Mouse (Mus musculus) gonadal fat pad, adult 2 months (tissue): ENCODE measurements around the gene Id1. TPM values are rescaled to one million over a fixed set of nuclear protein-coding genes. Genes with fewer than 3 reads are reported as not detected.

Experiments
- DNase-seq: peaks from one replicate; pipeline ENCODE4 v3.0.0-alpha.2; 2012; ENCODE audit warnings: low read depth
- polyA plus RNA-seq: library from polyadenylated mRNA; depleted of rRNA; stranded (reverse); fragments of >200 nt; gene quantifications from 2 replicates; pipeline ENCODE4 v1.2.3, GENCODE M21; 2012

The Id1 gene
- polyA plus RNA-seq, 1 experiment, result 137 TPM

DNA sequence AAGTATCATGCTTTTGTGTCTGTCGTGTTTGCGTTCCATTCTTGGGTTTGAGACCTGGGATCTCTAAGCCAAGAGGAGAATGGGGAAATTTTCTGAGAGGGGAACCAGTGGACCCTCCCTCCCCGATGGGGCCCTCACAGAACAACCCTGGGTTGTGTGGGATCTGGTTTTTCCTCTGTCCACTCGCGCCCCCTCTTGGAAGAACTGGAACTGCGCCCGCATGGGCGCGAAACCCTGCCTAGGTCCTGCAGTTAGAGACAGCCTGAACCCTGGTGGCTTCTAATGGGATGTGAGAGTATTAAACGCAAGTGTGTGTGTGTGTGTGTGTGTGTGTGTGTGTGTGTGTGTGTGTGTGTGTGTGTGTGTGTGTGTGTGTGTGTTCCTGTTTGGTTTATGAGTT is 6.4 kb downstream of the Id1 start:
- DNase-seq, result no peak

DNA sequence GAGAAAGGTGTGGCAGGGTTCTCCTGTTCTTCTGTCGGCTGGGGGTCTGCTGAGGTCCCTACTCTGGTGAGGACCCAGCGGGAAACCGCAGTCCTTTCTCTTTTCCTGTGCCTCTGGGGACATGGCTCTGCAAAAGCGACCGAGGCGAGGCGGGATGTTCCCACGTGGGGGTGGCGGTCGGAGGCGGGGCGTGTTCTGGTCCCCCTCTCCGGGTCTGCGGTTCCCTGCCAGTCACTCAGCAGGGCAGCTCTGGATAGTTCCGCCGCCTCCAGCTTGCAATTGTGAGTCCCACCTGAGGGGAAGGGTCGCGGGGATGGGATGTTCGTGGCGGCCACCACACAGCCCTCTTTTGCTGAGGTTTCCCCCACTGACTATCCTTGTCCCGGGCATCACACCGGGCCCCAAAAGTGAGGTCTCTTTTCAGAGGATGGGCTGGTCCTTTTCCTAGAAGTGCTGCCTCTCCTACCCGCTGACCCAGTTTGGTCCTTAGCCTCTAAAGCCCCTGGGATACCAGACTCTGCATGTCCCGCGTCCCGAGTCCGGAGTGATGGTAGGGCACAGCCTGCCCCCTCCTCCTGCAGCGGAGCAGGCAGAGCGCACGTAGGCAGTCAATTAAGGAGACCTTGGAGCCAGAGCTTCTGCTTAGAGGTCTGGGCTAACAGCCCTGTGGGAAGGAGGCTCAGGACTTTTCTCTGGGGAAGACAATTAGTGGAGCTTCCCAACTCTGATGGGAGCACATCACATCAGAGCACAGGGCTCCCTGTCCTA is 18.1 kb downstream of the Id1 start, which contains the start of gene Cox4i2:
Gene Cox4i2 (plus strand): TSS at position 230 of the 768 bp plus-strand sequence.
- DNase-seq, result no peak

DNA sequence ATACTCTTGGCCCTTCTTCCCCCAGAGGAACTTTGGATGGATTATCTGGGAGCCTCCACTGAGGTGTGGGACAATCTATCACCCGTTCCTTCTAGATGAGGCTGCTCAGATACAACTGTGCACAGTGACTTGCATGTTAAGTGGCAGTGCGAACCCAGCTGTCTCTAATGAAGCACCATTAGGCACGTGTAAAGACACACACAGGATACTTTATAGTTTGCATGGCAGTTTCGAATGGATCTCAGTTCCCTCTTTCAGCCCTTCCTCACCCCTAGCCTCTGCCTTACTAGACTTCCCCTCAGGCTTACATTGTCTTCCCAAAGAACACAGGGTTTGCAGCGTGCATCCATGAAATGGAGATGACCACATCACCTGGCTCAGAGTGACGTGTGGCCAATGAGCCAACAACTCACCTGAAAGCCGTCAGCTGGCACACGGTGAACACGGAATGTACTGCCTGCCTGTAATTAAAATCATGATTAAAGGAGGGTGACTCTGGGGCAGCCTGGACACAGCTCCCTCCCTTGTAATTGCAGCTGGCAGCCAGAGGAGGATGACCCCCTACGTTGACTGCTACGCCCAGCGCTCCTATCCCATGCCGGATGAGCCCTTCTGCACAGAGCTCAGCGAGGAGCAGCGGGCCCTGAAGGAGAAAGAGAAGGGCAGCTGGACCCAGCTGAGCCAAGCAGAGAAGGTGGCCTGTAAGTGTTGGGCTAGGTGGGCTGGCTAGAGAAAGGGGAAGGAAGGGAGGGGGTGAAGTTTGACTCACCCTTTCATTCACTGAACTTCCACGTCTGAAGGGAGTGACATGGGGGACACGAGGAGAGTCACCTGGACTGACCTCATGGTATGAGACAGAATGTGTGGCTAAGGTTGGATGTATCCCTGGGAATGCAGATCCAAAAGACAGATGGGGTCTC is 20.7 kb downstream of the Id1 start:
- no peak for DNase-seq

DNA sequence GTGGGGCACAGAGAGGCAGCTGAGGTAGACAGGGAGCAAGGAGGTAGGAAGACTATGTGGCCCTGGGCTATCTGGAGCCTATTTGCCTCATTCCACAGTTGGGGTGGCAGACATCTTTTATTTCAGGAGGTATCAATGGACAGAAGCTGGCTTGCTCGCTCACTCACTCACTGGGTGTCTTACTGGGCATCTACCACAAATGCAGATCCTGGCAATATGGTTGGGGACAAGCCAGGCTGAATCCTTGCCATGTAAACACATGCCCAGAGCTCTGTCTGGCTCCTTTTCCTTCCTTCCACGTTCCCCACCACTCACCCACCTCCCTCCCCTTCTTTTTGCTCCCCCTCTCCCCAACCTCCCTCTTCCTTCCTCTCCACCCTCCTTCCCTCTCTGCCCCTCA is 21.4 kb downstream of the Id1 start:
- DNase-seq, result no peak

DNA sequence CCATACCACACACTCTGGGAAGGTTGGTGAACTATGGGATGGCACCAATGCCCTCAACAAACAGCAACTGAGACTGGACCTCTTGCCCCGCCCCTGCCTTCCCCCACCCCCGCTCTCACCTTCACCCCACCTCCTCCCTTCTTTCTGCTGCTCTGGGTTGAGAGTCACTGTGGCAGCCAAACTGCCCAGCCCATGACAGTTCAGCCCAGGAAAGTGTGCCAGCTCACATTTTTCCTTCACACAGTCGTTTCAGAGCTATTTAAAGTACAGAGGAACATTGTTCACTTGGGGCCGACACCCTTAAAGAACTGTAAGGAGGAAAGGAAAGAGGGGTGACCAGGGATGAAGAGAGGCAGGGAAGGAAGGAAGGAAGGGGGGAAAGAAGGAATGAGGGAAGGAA is 22.3 kb downstream of the Id1 start:
- no peak for DNase-seq

DNA sequence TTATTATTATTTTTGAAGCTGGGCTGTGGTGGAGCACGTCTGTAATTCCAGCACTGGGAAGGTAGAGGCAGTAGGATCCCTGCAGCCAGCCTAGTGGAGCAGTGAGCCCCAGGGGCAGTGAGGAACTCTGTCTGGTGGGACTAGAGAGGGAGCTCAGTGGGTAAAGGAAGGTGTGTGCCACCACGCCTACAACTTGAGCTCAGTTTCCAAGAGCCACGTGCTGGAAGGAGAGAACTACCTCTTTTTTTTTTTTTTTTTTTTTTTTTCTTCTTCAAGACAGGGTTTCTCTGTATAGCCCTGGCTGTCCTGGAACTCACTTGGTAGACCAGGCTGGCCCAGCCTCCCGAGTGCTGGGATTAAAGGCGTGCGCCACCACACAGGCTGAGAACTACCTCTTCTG is 27.3 kb downstream of the Id1 start:
- DNase-seq, result no peak

DNA sequence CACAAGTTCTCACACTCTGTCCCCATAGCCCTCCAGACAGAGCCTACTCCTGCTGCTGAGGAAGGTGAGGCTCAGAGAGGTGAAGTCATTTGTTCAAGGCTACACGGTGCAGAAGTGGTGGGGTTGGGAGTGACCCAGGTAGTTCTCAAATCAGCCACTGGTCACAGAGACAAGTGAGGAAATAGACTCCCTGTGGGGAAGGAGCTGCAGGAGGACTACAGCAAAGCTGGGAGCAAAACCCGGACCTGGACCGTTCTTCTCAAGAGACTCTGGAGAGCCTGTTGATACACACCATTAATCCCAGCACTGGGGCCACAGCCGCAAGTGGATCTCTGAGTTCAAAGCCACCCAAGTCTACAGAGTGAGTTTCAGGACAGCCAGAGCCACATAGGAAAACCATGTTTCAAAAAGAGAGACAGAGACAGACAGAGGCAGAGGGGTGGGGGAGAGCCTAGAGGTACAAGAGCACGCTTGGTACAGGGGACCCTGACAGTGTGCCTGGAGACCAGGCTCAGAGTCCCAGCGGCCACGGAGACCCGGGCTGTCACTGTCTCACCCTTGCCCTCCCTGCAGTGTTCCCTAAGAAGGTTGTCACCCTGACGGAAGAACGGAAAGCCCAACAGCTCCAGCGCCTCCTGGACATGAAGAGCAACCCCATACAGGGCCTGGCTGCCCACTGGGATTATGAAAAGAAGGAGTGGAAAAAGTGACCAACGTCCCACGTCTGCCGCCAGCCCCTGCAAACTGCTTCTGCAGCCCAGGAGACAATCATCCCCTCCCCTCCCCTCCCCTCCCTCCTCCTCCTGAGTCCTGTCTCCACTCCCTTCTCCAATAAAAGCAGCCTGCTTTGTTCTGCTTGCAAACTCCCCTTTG is 28.4 kb downstream of the Id1 start:
- no peak for DNase-seq

DNA sequence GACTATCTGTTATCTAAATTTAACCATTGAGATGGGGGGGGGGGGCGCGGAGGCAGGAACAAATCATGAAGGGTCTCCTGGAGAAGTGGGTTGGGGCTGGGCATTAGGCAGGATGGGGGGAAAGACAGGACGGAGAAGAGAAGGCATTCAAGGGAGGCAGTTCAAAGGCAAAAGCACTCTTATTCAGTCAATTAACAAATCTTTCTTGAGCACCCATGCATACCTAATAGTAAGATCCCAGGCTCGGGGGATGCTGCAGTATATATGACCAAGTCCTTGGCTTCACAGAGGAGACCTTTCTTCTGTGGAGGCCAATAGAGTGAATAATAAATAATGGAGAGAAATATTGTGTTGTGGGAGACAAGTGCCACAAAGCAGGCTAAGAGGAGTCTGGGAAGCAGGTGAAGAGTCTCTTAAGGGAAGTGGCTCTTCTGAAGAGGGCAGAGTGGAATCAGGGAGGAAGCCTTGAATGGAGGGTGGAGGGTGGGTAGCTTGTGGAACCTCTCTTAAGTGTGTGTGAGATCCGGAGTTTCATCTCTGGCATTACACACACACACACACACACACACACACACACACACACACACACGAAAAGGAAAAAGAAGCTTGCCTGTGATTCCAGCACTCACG is 29.1 kb downstream of the Id1 start:
- DNase-seq, result no peak

DNA sequence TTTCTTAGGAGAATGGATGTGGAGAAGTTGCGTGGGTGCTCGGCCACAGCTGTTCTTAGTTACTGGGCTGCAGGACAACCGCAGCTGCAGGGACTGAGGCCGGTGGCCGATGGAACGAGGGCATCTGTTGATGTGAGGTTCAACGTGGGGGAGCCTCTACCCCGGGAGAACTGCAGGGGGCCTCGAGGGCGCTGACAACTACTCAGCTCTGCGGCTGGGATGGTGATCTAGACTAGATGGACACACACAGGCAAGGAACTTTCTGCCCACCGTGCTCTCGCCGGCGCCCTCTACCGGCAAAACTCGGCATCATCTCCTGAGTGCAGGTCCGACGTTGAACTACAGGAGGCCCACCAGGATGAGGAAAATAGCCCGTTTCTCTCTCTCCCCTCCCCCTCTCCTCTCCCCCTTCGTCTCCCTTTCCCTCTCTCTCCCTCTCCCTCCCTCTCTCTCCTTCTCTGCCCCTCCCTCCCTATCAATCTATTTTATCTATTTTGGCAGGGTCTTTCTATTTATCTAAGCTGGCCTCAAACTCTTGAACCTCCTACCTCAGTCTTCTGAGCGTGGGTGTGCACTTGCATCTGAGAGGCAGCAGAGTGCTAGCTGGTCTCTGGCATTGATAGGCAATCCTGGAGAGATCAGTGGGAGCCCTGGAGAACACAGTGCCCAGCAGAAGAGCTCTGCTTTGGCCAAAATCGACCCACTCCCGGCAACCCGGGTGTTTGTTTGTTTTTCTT is 30.5 kb downstream of the Id1 start:
- DNase-seq, result no peak

DNA sequence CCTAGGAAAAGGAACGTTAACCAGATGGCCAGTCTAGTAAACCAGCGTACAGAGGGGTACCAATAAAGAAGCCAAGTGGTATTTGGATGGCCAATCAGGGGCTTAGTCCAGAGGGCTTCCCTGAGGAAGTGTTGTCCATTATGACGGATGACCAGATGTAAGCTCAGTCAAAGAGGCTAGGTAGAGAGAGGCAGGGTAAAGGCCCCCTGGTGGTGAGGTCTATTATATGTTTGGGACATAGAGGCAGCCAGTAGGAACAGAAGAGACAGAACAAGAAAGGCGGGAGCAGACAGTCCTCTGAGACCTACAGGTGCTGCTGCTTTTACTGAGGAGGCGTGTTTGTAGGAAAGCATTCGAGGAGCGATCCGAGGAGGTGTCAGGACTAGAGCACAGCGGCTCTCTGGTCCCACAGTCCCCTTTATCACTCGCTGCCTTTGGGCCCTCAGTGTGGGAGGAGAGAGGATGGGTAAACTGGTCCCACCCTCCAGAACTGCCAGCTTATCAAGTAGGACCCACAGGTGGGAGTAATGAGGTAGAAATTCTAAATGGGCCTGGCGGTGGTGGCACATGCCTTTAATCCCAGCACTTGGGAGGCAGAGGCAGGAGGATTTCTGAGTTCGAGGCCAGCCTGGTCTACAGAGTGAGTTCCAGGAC is 31.7 kb downstream of the Id1 start:
- no peak for DNase-seq

DNA sequence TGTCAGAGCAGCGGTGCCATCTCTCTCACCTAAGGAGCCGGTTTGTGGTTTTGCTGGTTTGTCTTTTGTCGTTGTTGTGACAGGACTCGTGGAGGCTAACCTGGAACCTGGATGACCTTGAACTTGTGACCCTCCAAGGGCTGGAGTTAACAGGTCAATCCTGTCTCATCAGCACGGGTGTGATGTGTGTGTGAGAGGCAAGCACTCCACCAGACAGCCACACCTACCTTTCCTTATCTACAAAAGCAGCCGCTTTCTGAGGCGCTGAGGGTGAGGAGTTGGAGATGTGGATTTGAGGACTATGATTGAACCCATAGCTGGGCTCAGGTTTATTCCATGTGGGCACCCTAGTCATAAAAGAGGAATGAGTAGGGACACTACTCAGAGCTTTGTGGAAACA is 33.6 kb downstream of the Id1 start:
- DNase-seq, result no peak

DNA sequence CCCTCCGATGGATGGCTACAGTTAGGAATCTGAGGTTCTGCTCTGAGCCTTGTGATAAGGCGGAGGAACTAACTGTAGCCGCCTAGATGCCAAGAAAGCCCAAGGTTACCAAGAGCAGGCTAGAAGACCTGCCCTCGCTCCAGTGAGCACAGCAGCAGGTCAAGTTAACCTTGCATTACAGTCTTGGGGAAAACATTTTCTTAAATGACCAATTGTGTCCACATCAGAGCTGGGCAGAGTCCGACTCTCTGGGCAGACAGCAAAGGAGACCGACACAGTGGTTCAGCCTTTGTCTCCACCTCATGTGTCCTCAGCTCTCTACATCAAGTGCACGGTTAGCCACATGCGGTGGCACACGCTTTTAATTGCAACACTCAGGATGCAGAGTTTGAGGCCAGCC is 35.5 kb downstream of the Id1 start:
- no peak for DNase-seq

DNA sequence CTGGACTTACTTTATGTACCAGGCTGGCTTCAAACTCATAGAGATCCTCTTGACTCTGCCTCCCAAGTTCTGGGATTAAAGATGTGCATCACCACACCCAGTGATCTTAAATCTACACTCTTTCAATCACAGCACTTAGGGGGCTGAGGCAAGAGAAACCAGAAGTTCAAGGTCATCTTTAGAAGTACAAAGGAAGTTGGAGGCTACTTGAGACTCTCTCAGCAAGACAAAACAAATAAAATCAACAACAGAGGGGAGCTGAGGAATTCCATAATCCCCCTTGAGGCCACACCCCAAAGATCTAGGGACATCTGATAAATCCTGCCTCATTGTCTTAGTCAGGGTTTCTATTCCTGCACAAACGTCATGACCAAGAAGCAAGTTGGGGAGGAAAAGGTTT is 36.2 kb downstream of the Id1 start:
- DNase-seq, result no peak

DNA sequence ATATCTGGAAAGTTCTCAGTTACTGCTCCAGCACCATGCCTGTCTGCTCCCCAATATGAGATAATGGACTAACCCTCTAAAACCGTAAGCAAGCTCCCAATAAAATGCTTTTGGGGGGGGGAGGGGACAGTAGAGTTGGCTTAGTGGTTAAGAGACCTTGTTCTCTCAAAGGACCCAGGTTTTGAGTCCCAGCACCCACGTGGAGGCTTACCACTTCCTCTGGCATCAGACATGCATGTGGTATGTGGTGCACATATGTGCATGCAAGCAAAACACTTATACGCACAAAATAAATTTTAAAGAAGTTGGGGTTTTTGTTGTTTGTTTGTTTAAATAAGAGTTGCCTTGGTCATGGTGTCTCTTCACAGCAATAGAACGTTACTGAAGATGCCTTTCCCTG is 39.3 kb downstream of the Id1 start:
- DNase-seq, result no peak

DNA sequence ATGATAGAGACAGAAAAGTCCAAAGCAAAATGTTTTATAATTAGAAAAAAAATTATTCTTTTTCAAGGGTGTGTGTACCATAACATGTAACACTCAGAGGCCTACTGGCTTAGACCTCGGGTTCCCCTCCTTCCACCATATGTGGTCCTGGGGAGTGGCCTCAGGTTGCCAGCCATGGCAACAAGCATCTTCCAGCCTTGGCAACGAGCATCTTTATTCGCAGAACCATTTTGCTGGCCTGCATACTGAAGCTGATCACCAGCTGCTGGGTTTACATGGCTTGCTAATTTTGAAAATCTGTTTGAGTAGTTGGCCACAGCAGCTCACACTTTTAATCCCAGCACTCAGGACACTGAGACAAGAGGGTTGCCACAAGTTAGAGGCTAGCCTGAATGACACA is 40.0 kb downstream of the Id1 start:
- DNase-seq, result no peak

DNA sequence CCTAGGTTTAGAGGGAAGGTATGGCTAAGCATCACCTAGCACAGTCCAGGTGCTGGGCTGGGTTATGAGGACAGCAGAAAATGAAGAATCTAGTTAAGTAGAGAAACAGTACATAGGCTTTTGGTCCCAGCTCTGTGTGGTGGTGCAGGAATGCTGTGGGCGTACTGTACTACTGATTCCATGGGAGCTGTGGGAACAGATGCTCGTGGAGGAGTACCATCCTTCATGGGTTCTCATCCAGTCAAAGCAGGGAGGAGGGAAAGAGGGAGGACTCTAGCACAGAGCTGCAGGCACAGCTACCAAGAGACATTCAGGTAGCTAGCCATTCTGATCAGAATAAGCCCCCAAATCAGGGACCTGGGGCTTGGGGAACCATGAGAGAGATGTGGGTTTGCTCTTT is 40.4 kb downstream of the Id1 start:
- no peak for DNase-seq

DNA sequence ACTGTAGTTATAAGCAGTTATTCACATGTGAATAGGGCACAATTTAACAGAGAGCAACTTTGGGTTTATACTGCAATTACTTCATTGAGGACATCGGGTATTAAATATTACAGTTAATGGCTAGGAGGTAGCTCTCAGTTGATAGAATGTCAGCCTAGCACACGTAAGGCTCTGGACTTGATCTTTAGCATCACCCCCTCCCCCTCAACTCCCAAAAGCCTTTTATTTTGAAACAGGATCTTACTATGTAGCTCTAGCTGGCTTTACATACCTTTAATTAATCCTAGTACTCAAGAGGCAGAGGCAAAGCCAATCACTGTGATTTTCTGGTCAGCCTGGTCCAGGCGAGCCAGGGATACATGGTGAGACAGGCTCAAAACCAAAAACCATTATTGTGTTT is 41.0 kb downstream of the Id1 start:
- no peak for DNase-seq

DNA sequence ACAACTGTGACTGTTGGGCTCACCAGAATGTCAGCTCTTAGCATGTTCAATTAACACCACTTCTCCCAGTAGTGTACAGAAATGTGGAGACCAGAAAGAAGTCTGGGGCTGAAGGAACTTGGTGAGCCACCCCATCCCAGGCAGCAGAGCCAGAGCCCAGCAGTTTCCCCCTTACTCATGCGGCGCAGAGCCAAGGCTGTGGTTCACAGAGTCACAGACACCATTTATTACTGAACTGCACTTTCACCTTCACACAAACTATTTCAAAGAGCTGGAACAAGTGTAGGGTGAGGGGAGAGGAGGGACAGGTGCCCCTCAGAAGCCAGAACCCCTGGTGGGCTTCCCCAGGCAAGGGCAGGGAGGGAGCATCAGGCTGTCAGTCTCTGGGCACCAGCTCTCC is 44.4 kb downstream of the Id1 start:
- no peak for DNase-seq

DNA sequence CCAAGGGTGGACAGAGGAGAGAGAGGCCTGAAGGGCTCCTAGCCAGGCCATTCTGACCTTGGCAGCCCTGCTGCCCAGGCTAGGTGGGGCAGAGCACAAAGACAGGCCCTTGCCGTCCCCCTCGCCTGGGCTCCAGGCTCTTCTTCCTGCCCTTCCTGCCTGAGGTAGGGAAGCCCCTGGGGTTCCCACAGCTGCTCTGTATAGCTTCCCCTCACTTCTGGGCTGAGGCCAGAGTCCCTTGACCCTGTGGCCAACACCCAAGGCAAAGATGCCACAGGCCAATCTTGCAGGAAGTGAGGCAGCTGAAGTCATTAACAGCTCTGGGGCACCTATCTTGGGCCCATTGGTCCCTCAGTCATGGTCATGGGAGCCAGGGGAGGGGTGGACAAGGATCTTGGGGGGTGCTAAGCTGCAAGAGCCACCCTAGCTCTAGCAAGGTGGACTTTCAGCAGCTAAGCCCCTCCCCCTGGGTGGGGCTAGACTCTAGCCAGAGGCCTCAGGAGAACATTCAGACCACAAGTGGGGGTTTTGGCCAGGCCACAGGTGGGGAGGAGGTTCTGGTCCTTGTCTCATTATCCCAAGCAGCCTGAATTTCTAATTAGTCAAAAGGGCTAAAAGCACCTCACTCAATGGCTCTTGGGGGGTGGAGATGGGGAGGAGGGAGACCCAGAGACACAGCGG is 45.1 kb downstream of the Id1 start:
- no peak for DNase-seq

DNA sequence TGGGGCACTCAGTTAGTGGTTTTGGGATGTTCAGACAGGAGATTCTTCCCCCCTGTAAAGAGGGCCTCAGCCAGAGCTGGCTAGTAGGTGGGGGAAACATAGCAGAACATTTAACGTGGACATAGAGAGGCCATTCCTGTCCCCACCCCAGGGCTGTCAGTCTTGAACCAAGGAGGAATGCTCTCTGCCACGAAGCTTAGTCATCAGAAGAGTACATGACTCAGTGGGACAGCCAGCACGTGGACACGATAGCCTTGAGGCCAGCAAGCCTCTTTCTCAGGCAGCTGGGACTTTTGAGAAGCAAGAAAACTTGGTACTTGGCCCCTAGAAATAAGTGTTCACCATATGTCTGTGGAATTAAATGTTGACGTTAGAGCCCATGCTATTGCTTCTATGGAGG is 46.6 kb downstream of the Id1 start:
- no peak for DNase-seq
